In the genomic region with DNA sequence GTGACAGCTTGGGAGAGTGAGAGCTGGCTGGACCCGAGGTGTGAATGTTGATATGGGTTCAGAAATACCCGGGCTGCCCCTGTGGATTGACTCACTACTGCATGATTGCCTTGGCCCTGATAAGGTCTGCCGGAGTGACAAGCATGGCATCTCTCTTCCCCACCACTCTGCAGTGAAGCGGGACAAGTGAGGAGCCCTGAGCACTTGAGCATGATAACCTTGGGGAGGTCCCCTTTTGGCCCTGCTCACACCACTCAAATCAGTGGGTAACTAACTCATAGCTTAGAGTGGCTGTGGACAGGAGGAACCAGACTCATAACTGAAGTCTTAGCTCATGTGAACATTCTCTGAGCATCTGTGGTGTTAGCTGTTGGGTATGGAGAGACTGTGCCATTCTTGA, we compare ENCODE assay signal across 21 mouse cellular contexts.
A peak's percentile ranks its signal among the peaks of the same experiment; 100 is the strongest.
DNase-seq lines count a peak whose midpoint lies in the region; ATAC-seq and TF ChIP-seq lines count a peak whose summit lies in the region.
"Had no signal": no experiment of that assay in that cellular context is flagged by ENCODE, and none has a peak within 500 bp of the region (broad histone marks: within the 10 kb centered on the region; RNA-seq: fewer than 3 reads in every experiment).

No protein-coding gene starts in this region.

- TF ChIP-seq CTCF in gastrocnemius, adult 2 months (IDR thresholded peaks at IDR 0.05): no peak
- no peak for TF ChIP-seq CTCF in hindbrain, postnatal 0 days (IDR thresholded peaks at IDR 0.05; ENCODE audit: low read depth)

- H3K9ac ChIP-seq in heart, embryonic 16.5 days (ENCODE audit: low read length): no peak overlapping the region
- no peak overlapping the region for H3K9ac ChIP-seq in hindbrain, postnatal 0 days (replicated peaks; ENCODE audit: low read length)
- H3K9ac ChIP-seq: embryonic facial prominence, embryonic 15.5 days; hindbrain, embryonic 15.5 days; limb, embryonic 13.5 days; liver, embryonic 14.5 days; midbrain, embryonic 13.5 days; neural tube, embryonic 13.5 days had no signal

- H3K4me3 ChIP-seq in gastrocnemius, adult 2 months: no peak overlapping the region
- H3K4me3 ChIP-seq in heart, embryonic 16.5 days (ENCODE audit: low read length): no peak overlapping the region
- H3K4me3 ChIP-seq in hindbrain, postnatal 0 days (ENCODE audit: low read length): no peak overlapping the region
- H3K4me3 ChIP-seq: embryonic facial prominence, embryonic 15.5 days; hindbrain, embryonic 15.5 days; limb, embryonic 13.5 days; midbrain, embryonic 13.5 days; neural tube, embryonic 13.5 days had no signal

- DNase-seq in gastrocnemius, adult 2 months: no peak
- DNase-seq in gastrocnemius, postnatal 25 days: no peak
- peak; percentile 71 to 75 for DNase-seq in heart, adult 9 months (ENCODE audit: low spot score in 2 of 2)
- no peak for DNase-seq in urinary bladder, postnatal 14 days (ENCODE audit: low spot score)
- DNase-seq in hindbrain, postnatal 0 days (ENCODE audit: low spot score): no peak
- no peak for DNase-seq in liver
- DNase-seq: adrenal gland, postnatal 25 days; cerebellum, adult 11 months; cerebellum, postnatal 14 days; thymus, adult 2 months had no signal

- peak overlapping the region; percentile 25; the same call in 1 of the 2 replicates for H3K4me2 ChIP-seq in heart, embryonic 16.5 days (ENCODE audit: low read depth, low read length)
- H3K4me2 ChIP-seq in hindbrain, postnatal 0 days (ENCODE audit: low read depth, low read length): no peak overlapping the region
- H3K4me2 ChIP-seq: embryonic facial prominence, embryonic 15.5 days; hindbrain, embryonic 15.5 days; limb, embryonic 13.5 days; midbrain, embryonic 13.5 days; neural tube, embryonic 13.5 days had no signal

- H3K27me3 ChIP-seq in heart, embryonic 16.5 days (ENCODE audit: control insufficient read depth, insufficient read depth, low read length): no peaks in the 10 kb centered on the region
- no peaks in the 10 kb centered on the region for H3K27me3 ChIP-seq in hindbrain, postnatal 0 days (ENCODE audit: insufficient read depth, low read length)
- H3K27me3 ChIP-seq: embryonic facial prominence, embryonic 15.5 days; hindbrain, embryonic 15.5 days; limb, embryonic 13.5 days; midbrain, embryonic 13.5 days; neural tube, embryonic 13.5 days had no signal

- intact Hi-C loops in gastrocnemius, adult 2 months (cut with DNase I): no loop called here

- no peaks in the 10 kb centered on the region for H3K36me3 ChIP-seq in heart, embryonic 16.5 days (ENCODE audit: control insufficient read depth, insufficient read depth)
- no peaks in the 10 kb centered on the region for H3K36me3 ChIP-seq in hindbrain, postnatal 0 days (ENCODE audit: insufficient read depth, low read length)
- H3K36me3 ChIP-seq: embryonic facial prominence, embryonic 15.5 days; hindbrain, embryonic 15.5 days; limb, embryonic 13.5 days; midbrain, embryonic 13.5 days; neural tube, embryonic 13.5 days had no signal

- 24% methylated on average over 4 of the region's 4 CpGs for WGBS in heart, embryonic 16.5 days
- 77% methylated on average over 4 of the region's 4 CpGs for WGBS in hindbrain, postnatal 0 days

- H3K4me1 ChIP-seq in heart, embryonic 16.5 days (ENCODE audit: control insufficient read depth, insufficient read depth, low read length): peaks cover 41% of the 10 kb centered on the region
- H3K4me1 ChIP-seq in hindbrain, postnatal 0 days (ENCODE audit: insufficient read depth, low read length): no peaks in the 10 kb centered on the region; the same call in 1 of the 2 replicates
- H3K4me1 ChIP-seq: neural tube, embryonic 13.5 days had no signal

- no peaks in the 10 kb centered on the region for H3K9me3 ChIP-seq in heart, embryonic 16.5 days (replicated peaks; ENCODE audit: control insufficient read depth, low read length)
- no peaks in the 10 kb centered on the region for H3K9me3 ChIP-seq in hindbrain, postnatal 0 days (ENCODE audit: low read length)
- H3K9me3 ChIP-seq: embryonic facial prominence, embryonic 15.5 days; hindbrain, embryonic 15.5 days; limb, embryonic 13.5 days; midbrain, embryonic 13.5 days; neural tube, embryonic 13.5 days had no signal

- peak overlapping the region; percentile 20; the same call in 1 of the 2 replicates for H3K27ac ChIP-seq in gastrocnemius, adult 2 months
- peak overlapping the region; percentile 87 for H3K27ac ChIP-seq in heart, embryonic 16.5 days (ENCODE audit: low read length)
- H3K27ac ChIP-seq in hindbrain, postnatal 0 days: no peak overlapping the region
- H3K27ac ChIP-seq: embryonic facial prominence, embryonic 15.5 days; hindbrain, embryonic 15.5 days; limb, embryonic 13.5 days; liver, embryonic 14.5 days; midbrain, embryonic 13.5 days; neural tube, embryonic 13.5 days had no signal

- ATAC-seq in heart, embryonic 16.5 days (replicated peaks; ENCODE audit: extremely low read depth, insufficient read depth, low FRiP score): peak; percentile 89
- ATAC-seq in neutrophil, adult 5-6 weeks (ENCODE audit: extremely low read depth, insufficient number of reproducible peaks, low FRiP score, poor library complexity, severe bottlenecking): peak; percentile 43
- no peak for ATAC-seq in hindbrain, postnatal 0 days
- ATAC-seq: forebrain, embryonic 16.5 days; intestine, embryonic 16.5 days; lung, postnatal 0 days; midbrain, embryonic 13.5 days had no signal

Comparison
In these comparisons a context has a peak if more than half of its experiments do, and no peak if none do; other contexts are left out.
1. DNase-seq: peak in heart, adult 9 months (2 of 2); none in gastrocnemius, adult 2 months (single experiment), gastrocnemius, postnatal 25 days (single experiment), urinary bladder, postnatal 14 days (single experiment), hindbrain, postnatal 0 days (single experiment) and liver (single experiment).